Mouse (Mus musculus): ENCODE measurements around the gene Hoxd9. TPM values are rescaled to one million over a fixed set of nuclear protein-coding genes. Genes with fewer than 3 reads are reported as not detected.
A peak's percentile ranks its signal among the peaks of the same experiment; 100 is the strongest.

Hoxd9 gene
- total and polyA plus RNA-seq, 3 experiments: not detected

GRCm38 (mm10) chr2:74709465-74710419 is 12.2 kb downstream of the Hoxd9 start:
- H3K27me3 ChIP-seq (ENCODE audit: control insufficient read depth in 1 of 2, insufficient read depth in 2 of 2, low read length in 2 of 2): peaks cover 0 to 1% of the 10 kb centered on the region in 2 experiments; a peak in 1 of 4 replicates
- TF ChIP-seq SMC3 (IDR thresholded peaks at IDR 0.05; ENCODE audit: low read depth, low read length): no peak
- TF ChIP-seq ZNF384 (IDR thresholded peaks at IDR 0.05; ENCODE audit: low read depth, low read length): peak; percentile 81

GRCm38 (mm10) chr2:74710929-74711543 is 13.5 kb downstream of the Hoxd9 start:
- TF ChIP-seq ETS1 (IDR thresholded peaks at IDR 0.05; ENCODE audit: low read depth, low read length) (no peak), GABPA (IDR thresholded peaks at IDR 0.05; ENCODE audit: low read depth, low read length) (no peak), MXI1 (IDR thresholded peaks at IDR 0.05; ENCODE audit: low read depth, low read length) (no peak), ZNF384 (IDR thresholded peaks at IDR 0.05; ENCODE audit: low read depth, low read length) (no peak), GATA1 (IDR thresholded peaks at IDR 0.05; ENCODE audit: low read depth, low read length) (no peak), MAX (IDR thresholded peaks at IDR 0.05; ENCODE audit: low read length) (no peak), BHLHE40 (IDR thresholded peaks at IDR 0.05; ENCODE audit: borderline replicate concordance, low read depth, low read length) (no peak), MYC (IDR thresholded peaks at IDR 0.05; ENCODE audit: low read depth, low read length) (no peak), CHD1 (IDR thresholded peaks at IDR 0.05; ENCODE audit: low read depth, low read length) (no peak), ELF1 (IDR thresholded peaks at IDR 0.05; ENCODE audit: low read depth, low read length) (no peak)
- Histone ChIP-seq H3K27ac (ENCODE audit: control insufficient read depth, low read depth, low read length) (no peak overlapping the region), H3K4me1 (ENCODE audit: control insufficient read depth in 1 of 2, insufficient read depth in 2 of 2, low read length in 2 of 2) (no peaks in the 10 kb centered on the region; a peak in 2 of 4 replicates), H3K9ac (ENCODE audit: control insufficient read depth, low read depth, low read length, poor library complexity, severe bottlenecking) (no peak overlapping the region), H3K9me3 (replicated peaks; ENCODE audit: insufficient read depth, low read length) (no peaks in the 10 kb centered on the region), H3K27me3 (ENCODE audit: control insufficient read depth in 1 of 2, insufficient read depth in 2 of 2, low read length in 2 of 2) (peaks cover 0 to 1% of the 10 kb centered on the region in 2 experiments; a peak in 1 of 4 replicates), H3K36me3 (ENCODE audit: control insufficient read depth in 1 of 2, insufficient read depth in 2 of 2, low read length in 2 of 2) (peaks cover 0 to 2% of the 10 kb centered on the region in 2 experiments; a peak in 1 of 4 replicates), H3K79me2 (ENCODE audit: control insufficient read depth, insufficient read depth, low read length, poor library complexity) (no peaks in the 10 kb centered on the region), H3K4me3 (ENCODE audit: control insufficient read depth in 1 of 2, insufficient read depth in 1 of 2, low read depth in 2 of 2, low read length in 2 of 2) (no peak overlapping the region)
- no peak for DNase-seq (ENCODE audit: low read depth, low spot score)

More at GRCm38 (mm10) chr2:74709465-74710419, 12.2 kb downstream of the Hoxd9 start:
- Histone ChIP-seq H3K9ac (ENCODE audit: control insufficient read depth, low read depth, low read length, poor library complexity, severe bottlenecking) (no peak overlapping the region), H3K9me3 (replicated peaks; ENCODE audit: insufficient read depth, low read length) (no peaks in the 10 kb centered on the region), H3K27ac (ENCODE audit: control insufficient read depth, low read depth, low read length) (no peak overlapping the region), H3K4me3 (ENCODE audit: control insufficient read depth in 1 of 2, insufficient read depth in 1 of 2, low read depth in 2 of 2, low read length in 2 of 2) (no peak overlapping the region), H3K4me1 (ENCODE audit: control insufficient read depth in 1 of 2, insufficient read depth in 2 of 2, low read length in 2 of 2) (no peaks in the 10 kb centered on the region; a peak in 2 of 4 replicates), H3K79me2 (ENCODE audit: control insufficient read depth, insufficient read depth, low read length, poor library complexity) (peaks cover 6% of the 10 kb centered on the region; the same call in 1 of the 2 replicates), H3K36me3 (ENCODE audit: control insufficient read depth in 1 of 2, insufficient read depth in 2 of 2, low read length in 2 of 2) (peaks cover 0 to 2% of the 10 kb centered on the region in 2 experiments; a peak in 1 of 4 replicates)
- no peak for DNase-seq (ENCODE audit: low read depth, low spot score)
